Mouse (Mus musculus): Measurements from ENCODE around the gene Jak1. TPM values are rescaled to one million over a fixed set of nuclear protein-coding genes. Genes with fewer than 3 reads are reported as not detected.

The Jak1 gene
- polyA plus RNA-seq, 1 experiment = 8.9 TPM

- TF ChIP-seq TAL1 (IDR thresholded peaks at IDR 0.05; ENCODE audit: low read length) (no peak), GATA1 (IDR thresholded peaks at IDR 0.05; ENCODE audit: low read length) (no peak)
- Histone ChIP-seq H3K4me3 (replicated peaks) (no peak overlapping the region), H3K4me1 (ENCODE audit: control insufficient read depth) (peaks cover 7% of the 10 kb centered on the region), H3K36me3 (ENCODE audit: control insufficient read depth) (peaks cover 97% of the 10 kb centered on the region), H3K27me3 (ENCODE audit: control insufficient read depth) (no peaks in the 10 kb centered on the region), H3K9me3 (ENCODE audit: control insufficient read depth, low read length) (no peaks in the 10 kb centered on the region)
Observed at GRCm38 (mm10) chr4:101160821-101161220, 104.3 kb downstream of the Jak1 start.

DNA sequence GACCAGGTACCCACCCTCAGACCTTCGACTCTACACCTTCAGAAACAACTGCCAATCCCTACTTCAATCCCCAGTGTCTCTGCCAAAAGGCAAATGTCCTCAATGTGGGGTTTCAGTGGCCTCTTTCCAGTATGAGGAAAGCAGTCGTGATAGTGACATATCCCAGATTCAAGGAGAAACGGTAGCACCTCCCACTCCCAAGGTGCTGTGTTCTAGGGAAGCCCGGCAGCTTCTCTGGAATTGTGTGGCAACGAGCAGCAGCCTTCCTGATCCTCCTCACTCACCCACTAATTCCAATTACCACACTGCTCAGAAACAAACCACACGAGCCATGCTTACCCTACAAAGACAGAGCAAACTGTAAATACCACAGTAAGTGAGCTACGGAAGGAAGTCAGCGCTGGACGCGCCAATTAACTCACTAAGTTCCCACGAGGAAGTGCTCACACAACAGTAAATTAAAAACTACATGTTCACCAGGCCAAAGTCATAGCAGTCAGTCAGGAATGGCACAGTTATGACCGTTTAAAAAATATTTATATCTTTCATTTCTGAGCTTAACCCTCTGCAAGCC lies 105.8 kb downstream of the Jak1 start:
- Histone ChIP-seq H3K4me3 (replicated peaks) (no peak overlapping the region), H3K4me1 (ENCODE audit: control insufficient read depth) (peaks cover 17% of the 10 kb centered on the region), H3K36me3 (ENCODE audit: control insufficient read depth) (peaks cover 98% of the 10 kb centered on the region), H3K27me3 (ENCODE audit: control insufficient read depth) (no peaks in the 10 kb centered on the region), H3K9me3 (ENCODE audit: control insufficient read depth, low read length) (no peaks in the 10 kb centered on the region)
- TF ChIP-seq GATA1 (IDR thresholded peaks at IDR 0.05; ENCODE audit: low read length) (no peak), TAL1 (IDR thresholded peaks at IDR 0.05; ENCODE audit: low read length) (no peak)

DNA sequence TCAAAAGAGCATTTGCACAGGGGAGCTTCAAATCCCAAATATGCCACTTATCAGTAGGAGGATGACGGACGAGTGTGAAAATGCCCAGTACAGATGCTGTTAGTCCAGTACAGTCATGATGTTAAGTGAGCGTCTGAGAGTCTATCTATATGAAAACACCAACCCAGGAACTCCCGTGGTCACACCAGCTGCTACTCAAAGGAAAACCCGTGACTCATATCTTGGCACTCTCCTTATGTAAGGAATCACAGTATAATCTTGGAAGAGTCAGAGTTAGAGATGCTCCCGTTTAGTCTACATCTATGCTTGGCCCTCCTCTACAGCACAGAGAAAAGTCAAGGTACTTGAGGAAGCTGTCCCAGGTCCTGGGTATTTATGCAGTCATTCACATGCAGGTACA lies 106.8 kb downstream of the Jak1 start:
- no peak overlapping the region for H3K4me3 ChIP-seq (replicated peaks)
- TF ChIP-seq TAL1 (IDR thresholded peaks at IDR 0.05; ENCODE audit: low read length) = no peak
- TF ChIP-seq GATA1 (IDR thresholded peaks at IDR 0.05; ENCODE audit: low read length) = no peak
- H3K36me3 ChIP-seq (ENCODE audit: control insufficient read depth) = peaks cover 98% of the 10 kb centered on the region
- no peaks in the 10 kb centered on the region for H3K9me3 ChIP-seq (ENCODE audit: control insufficient read depth, low read length)
- peaks cover 17% of the 10 kb centered on the region for H3K4me1 ChIP-seq (ENCODE audit: control insufficient read depth)
- H3K27me3 ChIP-seq (ENCODE audit: control insufficient read depth) = no peaks in the 10 kb centered on the region

- no peaks in the 10 kb centered on the region for H3K9me3 ChIP-seq (ENCODE audit: control insufficient read depth, low read length)
- no peak for TF ChIP-seq GATA1 (IDR thresholded peaks at IDR 0.05; ENCODE audit: low read length)
- TF ChIP-seq TAL1 (IDR thresholded peaks at IDR 0.05; ENCODE audit: low read length) = no peak
- H3K27me3 ChIP-seq (ENCODE audit: control insufficient read depth) = no peaks in the 10 kb centered on the region
- peaks cover 17% of the 10 kb centered on the region for H3K4me1 ChIP-seq (ENCODE audit: control insufficient read depth)
- peaks cover 98% of the 10 kb centered on the region for H3K36me3 ChIP-seq (ENCODE audit: control insufficient read depth)
- no peak overlapping the region for H3K4me3 ChIP-seq (replicated peaks)
Observed at GRCm38 (mm10) chr4:101157476-101157875, 107.6 kb downstream of the Jak1 start.

DNA sequence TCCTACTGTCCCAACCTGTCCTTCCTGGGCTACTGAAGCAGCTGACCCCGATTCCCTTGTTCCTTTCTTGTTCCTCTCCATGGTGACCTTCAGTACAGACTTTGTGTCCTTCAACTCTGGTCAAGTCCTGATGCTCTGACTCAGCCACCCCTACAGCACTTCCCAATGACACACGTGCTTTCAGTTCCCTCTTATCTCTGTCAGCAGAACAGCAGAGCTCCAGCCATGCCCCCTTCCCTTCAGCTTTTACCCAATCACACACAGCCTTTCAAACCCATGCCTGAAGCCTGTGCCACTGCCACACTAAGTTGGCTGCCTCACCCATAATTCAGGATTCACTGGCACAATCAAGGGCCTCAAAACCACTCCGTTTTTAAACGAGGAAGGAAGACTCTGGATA lies 109.5 kb downstream of the Jak1 start:
- Histone ChIP-seq H3K27me3 (ENCODE audit: control insufficient read depth) (no peaks in the 10 kb centered on the region), H3K36me3 (ENCODE audit: control insufficient read depth) (peaks cover 94% of the 10 kb centered on the region)
- TF ChIP-seq TAL1 (IDR thresholded peaks at IDR 0.05; ENCODE audit: low read length) (0 out of 3 replicates have a peak, but pooled peaks have one; percentile 24), GATA1 (IDR thresholded peaks at IDR 0.05; ENCODE audit: low read length) (no peak)

GRCm38 (mm10) chr4:101146891-101147655 lies 118.0 kb downstream of the Jak1 start:
- Histone ChIP-seq H3K9me3 (ENCODE audit: control insufficient read depth, low read length) (no peaks in the 10 kb centered on the region), H3K27me3 (ENCODE audit: control insufficient read depth) (no peaks in the 10 kb centered on the region), H3K4me3 (replicated peaks) (no peak overlapping the region), H3K4me1 (ENCODE audit: control insufficient read depth) (no peaks in the 10 kb centered on the region), H3K36me3 (ENCODE audit: control insufficient read depth) (peaks cover 19% of the 10 kb centered on the region)
- no peak for TF ChIP-seq GATA1 (IDR thresholded peaks at IDR 0.05; ENCODE audit: low read length)
- TF ChIP-seq TAL1 (IDR thresholded peaks at IDR 0.05; ENCODE audit: low read length) = no peak

More for the DNA sequence above, 109.5 kb downstream of the Jak1 start:
- Histone ChIP-seq H3K9me3 (ENCODE audit: control insufficient read depth, low read length) (no peaks in the 10 kb centered on the region), H3K4me3 (replicated peaks) (no peak overlapping the region), H3K4me1 (ENCODE audit: control insufficient read depth) (peaks cover 17% of the 10 kb centered on the region)

GRCm38 (mm10) chr4:101146047-101146745 lies 118.9 kb downstream of the Jak1 start:
- no peak overlapping the region for H3K4me3 ChIP-seq (replicated peaks)
- no peaks in the 10 kb centered on the region for H3K9me3 ChIP-seq (ENCODE audit: control insufficient read depth, low read length)
- H3K36me3 ChIP-seq (ENCODE audit: control insufficient read depth) = peaks cover 13% of the 10 kb centered on the region
- TF ChIP-seq GATA1 (IDR thresholded peaks at IDR 0.05; ENCODE audit: low read length) (no peak), TAL1 (IDR thresholded peaks at IDR 0.05; ENCODE audit: low read length) (no peak)
- no peaks in the 10 kb centered on the region for H3K27me3 ChIP-seq (ENCODE audit: control insufficient read depth)
- no peaks in the 10 kb centered on the region for H3K4me1 ChIP-seq (ENCODE audit: control insufficient read depth)

DNA sequence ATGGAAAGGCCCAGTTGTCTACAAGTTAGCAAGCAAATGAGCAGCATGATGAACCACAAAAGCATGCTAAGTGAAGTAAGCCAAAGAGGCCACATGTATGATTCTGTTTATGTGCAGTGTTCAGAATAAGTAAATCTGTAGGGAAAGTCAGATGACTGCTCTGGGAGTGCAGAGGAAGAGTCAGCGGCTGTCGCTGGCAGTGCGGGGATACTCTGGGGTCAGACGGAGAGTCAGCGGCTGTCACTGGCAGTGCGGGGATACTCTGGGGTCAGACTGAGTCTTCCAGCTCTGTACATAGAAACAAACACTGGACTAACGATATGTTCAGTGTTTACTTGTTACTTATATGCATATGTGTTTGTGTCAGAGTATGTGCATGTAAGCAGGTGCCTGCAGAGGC lies 120.3 kb downstream of the Jak1 start:
- H3K9me3 ChIP-seq (ENCODE audit: control insufficient read depth, low read length) = no peaks in the 10 kb centered on the region
- no peak overlapping the region for H3K4me3 ChIP-seq (replicated peaks)
- H3K36me3 ChIP-seq (ENCODE audit: control insufficient read depth) = peaks cover 2% of the 10 kb centered on the region; the same call in 1 of the 2 replicates
- TF ChIP-seq TAL1 (IDR thresholded peaks at IDR 0.05; ENCODE audit: low read length) = no peak
- no peak for TF ChIP-seq GATA1 (IDR thresholded peaks at IDR 0.05; ENCODE audit: low read length)
- no peaks in the 10 kb centered on the region for H3K27me3 ChIP-seq (ENCODE audit: control insufficient read depth)
- H3K4me1 ChIP-seq (ENCODE audit: control insufficient read depth) = no peaks in the 10 kb centered on the region

- Histone ChIP-seq H3K4me3 (replicated peaks) (no peak overlapping the region), H3K36me3 (ENCODE audit: control insufficient read depth) (no peaks in the 10 kb centered on the region), H3K4me1 (ENCODE audit: control insufficient read depth) (no peaks in the 10 kb centered on the region), H3K9me3 (ENCODE audit: control insufficient read depth, low read length) (no peaks in the 10 kb centered on the region), H3K27me3 (ENCODE audit: control insufficient read depth) (no peaks in the 10 kb centered on the region)
- TF ChIP-seq GATA1 (IDR thresholded peaks at IDR 0.05; ENCODE audit: low read length) = no peak
- no peak for TF ChIP-seq TAL1 (IDR thresholded peaks at IDR 0.05; ENCODE audit: low read length)
Observed at GRCm38 (mm10) chr4:101144361-101144760, 120.7 kb downstream of the Jak1 start.

Measured in erythroblast, embryonic 14.5 days (primary cell).